Mouse (Mus musculus) liver, adult 2 months (tissue): ENCODE results near the gene Nav2.

Source experiments
- CTCF ChIP-seq: fragments of 200-500 bp; IDR thresholded peaks from 2 replicates; pipeline ENCODE4 v1.5.1; 2011; ENCODE audit warnings: low read depth, low read length, control low read depth
- POLR2A ChIP-seq: fragments of 200-500 bp; IDR thresholded peaks from 2 replicates; pipeline ENCODE4 v1.6.1; 2011; ENCODE audit warnings: low read length, control low read depth; ENCODE audit not compliant: insufficient read depth; ENCODE audit errors: extremely low read depth

DNA sequence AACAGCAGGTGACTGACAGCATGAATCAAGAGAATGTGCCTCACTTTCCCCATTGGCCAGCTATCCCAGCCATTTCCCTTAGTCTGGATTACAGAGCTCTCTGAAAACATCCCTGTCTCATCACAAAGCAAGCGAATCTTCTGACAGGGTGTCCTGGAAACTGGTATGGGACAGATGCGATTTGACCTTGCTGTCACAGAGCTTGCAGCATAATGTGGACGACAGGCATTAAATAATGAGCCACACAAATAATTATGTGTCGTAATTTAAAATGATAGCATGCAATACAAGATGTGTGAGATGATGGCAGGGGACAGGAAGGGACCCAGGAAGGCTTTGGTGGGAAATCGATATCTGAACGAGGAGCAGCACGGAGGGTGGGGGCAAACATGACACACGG, 131.6 kb downstream of the Nav2 start:
- TF ChIP-seq POLR2A (no peak), CTCF (no peak)
